Mouse (Mus musculus) CH12.LX (cell line): ENCODE data around the gene Hist1h2bg.

Experiments
- CTCF ChIP-seq, 2 experiments: IDR thresholded peaks in 1 of 2; conservative IDR thresholded peaks in 1 of 2; 2 replicates each; pipeline ENCODE4 v1.5.1; 2011 to 2012; ENCODE audit warnings: low read depth in 2 of 2, low read length in 2 of 2, improper control_type of control experiment in 1 of 2, inconsistent platforms in 1 of 2, mild to moderate bottlenecking in 1 of 2, moderate library complexity in 1 of 2
- ETS1 ChIP-seq: conservative IDR thresholded peaks from 2 replicates; pipeline ENCODE4 v1.6.1; 2012; ENCODE audit warnings: low read depth, mild to moderate bottlenecking, inconsistent platforms, low read length, improper control_type of control experiment, moderate library complexity
- HCFC1 ChIP-seq: IDR thresholded peaks from 2 replicates; pipeline ENCODE4 v1.6.1; 2012; ENCODE audit warnings: low read depth, mild to moderate bottlenecking, inconsistent platforms, low read length, improper control_type of control experiment
- POLR2A ChIP-seq: IDR thresholded peaks from 2 replicates; pipeline ENCODE4 v1.6.1; 2011; ENCODE audit warnings: low read depth, mild to moderate bottlenecking, improper control_type of control experiment, low read length
- ZNF384 ChIP-seq: IDR thresholded peaks from 2 replicates; pipeline ENCODE4 v1.6.1; 2012; ENCODE audit warnings: low read depth, low read length, improper control_type of control experiment, inconsistent platforms

DNA sequence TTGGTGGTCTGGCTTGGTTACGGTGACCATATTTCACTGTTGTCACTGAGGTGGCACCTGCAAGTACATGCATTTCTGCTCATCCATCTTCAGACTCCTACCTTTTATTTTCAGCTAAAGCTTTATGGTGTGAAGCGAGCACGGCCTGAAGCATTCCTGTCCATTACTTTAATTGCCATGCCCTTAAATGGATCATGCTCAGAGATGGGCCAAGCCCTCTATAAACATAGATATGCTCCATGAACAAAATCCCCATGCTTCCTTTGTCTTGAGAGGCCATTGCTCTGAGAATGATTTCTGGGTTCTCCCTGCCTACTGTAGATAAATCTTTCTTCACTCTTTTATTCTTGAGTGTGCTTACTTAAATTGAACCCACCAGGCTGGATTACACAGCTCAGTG is 33.3 kb downstream of the Hist1h2bg start:
- no peak for TF ChIP-seq HCFC1
- TF ChIP-seq CTCF (conservative IDR thresholded peaks at IDR 0.05 in 1 of 2, IDR thresholded peaks at IDR 0.05 in 1 of 2; ENCODE audit: low read depth in 2 of 2, low read length in 2 of 2): no peak
- no peak for TF ChIP-seq POLR2A
- no peak for TF ChIP-seq ETS1
- no peak for TF ChIP-seq ZNF384
